Mouse (Mus musculus): ENCODE results near the gene Fads1.

Gene Fads1

GRCm38 (mm10) chr19:10176941-10177372, 5.7 kb upstream of the Fads1 start:
- no peak for DNase-seq (ENCODE audit: low spot score)

- DNase-seq (ENCODE audit: low spot score), result no peak
Measured at GRCm38 (mm10) chr19:10181225-10181624, 1.5 kb upstream of the Fads1 start.

GRCm38 (mm10) chr19:10182142-10182541, 546 bp upstream of the Fads1 start:
- DNase-seq (ENCODE audit: low spot score), result no peak

GRCm38 (mm10) chr19:10183299-10183983, 753 bp downstream of the Fads1 start:
- DNase-seq (ENCODE audit: low spot score), result peak; percentile 37

- DNase-seq (ENCODE audit: low spot score), result no peak
Measured at GRCm38 (mm10) chr19:10184096-10184495, 1.4 kb downstream of the Fads1 start.

- no peak for DNase-seq (ENCODE audit: low spot score)
Measured at GRCm38 (mm10) chr19:10185876-10186275, 3.2 kb downstream of the Fads1 start.

GRCm38 (mm10) chr19:10186569-10186968, 3.9 kb downstream of the Fads1 start:
- DNase-seq (ENCODE audit: low spot score), result no peak

GRCm38 (mm10) chr19:10188281-10188811, 5.7 kb downstream of the Fads1 start:
- DNase-seq (ENCODE audit: low spot score), result no peak

GRCm38 (mm10) chr19:10189022-10189421, 6.3 kb downstream of the Fads1 start:
- no peak for DNase-seq (ENCODE audit: low spot score)

GRCm38 (mm10) chr19:10189940-10190339, 7.3 kb downstream of the Fads1 start:
- DNase-seq (ENCODE audit: low spot score), result no peak

GRCm38 (mm10) chr19:10190796-10191195, 8.1 kb downstream of the Fads1 start:
- peak; percentile 46 for DNase-seq (ENCODE audit: low spot score)

GRCm38 (mm10) chr19:10191326-10191725, 8.6 kb downstream of the Fads1 start:
- DNase-seq (ENCODE audit: low spot score), result no peak

GRCm38 (mm10) chr19:10194337-10194736, 11.6 kb downstream of the Fads1 start:
- no peak for DNase-seq (ENCODE audit: low spot score)

- no peak for DNase-seq (ENCODE audit: low spot score)
Measured at GRCm38 (mm10) chr19:10195252-10195651, 12.6 kb downstream of the Fads1 start.

- no peak for DNase-seq (ENCODE audit: low spot score)
Measured at GRCm38 (mm10) chr19:10197130-10197529, 14.4 kb downstream of the Fads1 start.

- DNase-seq (ENCODE audit: low spot score), result no peak
Measured at GRCm38 (mm10) chr19:10198286-10198685, 15.6 kb downstream of the Fads1 start.

- DNase-seq (ENCODE audit: low spot score), result peak; percentile 47
Measured at GRCm38 (mm10) chr19:10198723-10199122, 16.0 kb downstream of the Fads1 start.

- DNase-seq (ENCODE audit: low spot score), result peak; percentile 61
Measured at GRCm38 (mm10) chr19:10203146-10203847, 20.6 kb downstream of the Fads1 start.

- peak; percentile 95 for DNase-seq (ENCODE audit: low spot score)
Measured at GRCm38 (mm10) chr19:10203848-10204615, 21.3 kb downstream of the Fads1 start, which contains the start of the genes Tmem258 and Fen1. Gene Tmem258 (plus strand): TSS chr19:10204014. Gene Fen1 (minus strand): TSS chr19:10204169.

- DNase-seq (ENCODE audit: low spot score), result peak; percentile 33
Measured at GRCm38 (mm10) chr19:10204616-10205001, 21.9 kb downstream of the Fads1 start.

GRCm38 (mm10) chr19:10205051-10205450, 22.4 kb downstream of the Fads1 start:
- DNase-seq (ENCODE audit: low spot score), result no peak

GRCm38 (mm10) chr19:10208851-10209250, 26.2 kb downstream of the Fads1 start:
- DNase-seq (ENCODE audit: low spot score), result no peak

Data from spleen, adult 12 weeks (tissue).